Mouse (Mus musculus) CD8-positive naive resting alpha-beta T cell, adult 2 months (primary cell): Measurements from ENCODE around the gene Runx2.

ENCODE experiments used
- DNase-seq, 2 experiments: peaks; one replicate each; pipeline ENCODE4 v3.0.0; 2022; ENCODE audit warnings: low read depth in 2 of 2, low spot score in 2 of 2

Runx2 gene

GRCm38 (mm10) chr17:44718036-44718435 lies 96.6 kb downstream of the Runx2 start:
- DNase-seq = no peak

GRCm38 (mm10) chr17:44714116-44714515 lies 100.5 kb downstream of the Runx2 start:
- DNase-seq = no peak

GRCm38 (mm10) chr17:44713404-44713803 lies 101.2 kb downstream of the Runx2 start:
- DNase-seq = no peak

- no peak for DNase-seq
Measured at GRCm38 (mm10) chr17:44709516-44710252, 104.9 kb downstream of the Runx2 start.

GRCm38 (mm10) chr17:44707956-44708355 lies 106.6 kb downstream of the Runx2 start:
- no peak for DNase-seq

- no peak for DNase-seq
Measured at GRCm38 (mm10) chr17:44706531-44706930, 108.1 kb downstream of the Runx2 start.

GRCm38 (mm10) chr17:44702506-44703298 lies 111.9 kb downstream of the Runx2 start:
- peak; percentile 9 to 26 for DNase-seq

- no peak for DNase-seq
Measured at GRCm38 (mm10) chr17:44701531-44701930, 113.1 kb downstream of the Runx2 start.

GRCm38 (mm10) chr17:44700326-44700725 lies 114.3 kb downstream of the Runx2 start:
- DNase-seq = no peak

GRCm38 (mm10) chr17:44697053-44697452 lies 117.5 kb downstream of the Runx2 start:
- DNase-seq = no peak

- no peak for DNase-seq
Measured at GRCm38 (mm10) chr17:44693552-44693951, 121.0 kb downstream of the Runx2 start.

GRCm38 (mm10) chr17:44691517-44691916 lies 123.1 kb downstream of the Runx2 start:
- no peak for DNase-seq

GRCm38 (mm10) chr17:44690410-44691035 lies 124.1 kb downstream of the Runx2 start:
- DNase-seq = peak; percentile 23 to 61

GRCm38 (mm10) chr17:44688306-44688705 lies 126.3 kb downstream of the Runx2 start:
- DNase-seq = no peak

- DNase-seq = no peak
Measured at GRCm38 (mm10) chr17:44685514-44685913, 129.1 kb downstream of the Runx2 start.

GRCm38 (mm10) chr17:44683026-44683425 lies 131.6 kb downstream of the Runx2 start:
- no peak for DNase-seq

GRCm38 (mm10) chr17:44677782-44678181 lies 136.8 kb downstream of the Runx2 start:
- DNase-seq = no peak

GRCm38 (mm10) chr17:44672806-44673205 lies 141.8 kb downstream of the Runx2 start:
- DNase-seq = peak; percentile 43 to 58

- DNase-seq = no peak
Measured at GRCm38 (mm10) chr17:44671946-44672692, 142.5 kb downstream of the Runx2 start.

GRCm38 (mm10) chr17:44669985-44670384 lies 144.6 kb downstream of the Runx2 start:
- no peak for DNase-seq

- no peak for DNase-seq
Measured at GRCm38 (mm10) chr17:44667346-44667745, 147.3 kb downstream of the Runx2 start.
